Mouse (Mus musculus) heart, adult 2 months (tissue): ENCODE results near the gene Fance.

Experiments
- CTCF ChIP-seq: fragments of 200-600 bp; IDR thresholded peaks from 2 replicates; pipeline ENCODE4 v1.8.1; 2022; ENCODE audit warnings: antibody characterized with exemption, mild to moderate bottlenecking, moderate library complexity
- POLR2A ChIP-seq: fragments of 200-500 bp; IDR thresholded peaks from 2 replicates; pipeline ENCODE4 v1.6.1; 2011; ENCODE audit warnings: mild to moderate bottlenecking, low read depth, low read length, control low read depth; ENCODE audit not compliant: insufficient read depth

DNA sequence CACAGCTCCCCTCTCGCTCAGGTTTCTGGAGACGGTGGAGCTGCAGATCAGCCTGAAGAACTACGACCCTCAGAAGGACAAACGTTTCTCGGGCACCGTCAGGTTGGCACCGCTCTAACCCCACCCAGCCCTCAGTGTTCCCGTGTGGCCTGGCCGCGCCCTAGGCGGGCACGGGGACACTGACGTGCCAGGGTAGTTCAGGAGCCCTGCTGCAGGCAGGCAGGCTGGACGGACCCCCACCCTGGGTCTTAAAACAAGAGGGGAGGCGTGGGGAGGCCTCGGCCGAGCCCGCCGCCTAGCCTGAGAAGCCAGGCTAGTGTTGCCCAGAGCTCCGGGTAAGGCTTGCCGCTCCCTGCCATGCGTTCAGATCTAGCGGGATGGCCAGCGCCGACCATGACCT, 15.6 kb downstream of the Fance start:
- TF ChIP-seq CTCF, result no peak
- no peak for TF ChIP-seq POLR2A
